Mouse (Mus musculus) stomach, embryonic 15.5 days (tissue): ENCODE results near the gene Lpin3. TPM values are rescaled to one million over a fixed set of nuclear protein-coding genes. Genes with fewer than 3 reads are reported as not detected.

Source experiments
- ATAC-seq: fragments of 200-750 bp; cut with Nextera tagmentation; 2 replicates; pipeline ENCODE4 v1.8.0; 2017; ENCODE audit warnings: low read depth, moderate number of reproducible peaks, moderate TSS enrichment; ENCODE audit not compliant: insufficient read depth, low FRiP score
- H3K27ac ChIP-seq: fragments of 300-500 bp; sonication (generic); 2 replicates; pipeline ENCODE4 v1.5.1; 2015; ENCODE audit warnings: mild to moderate bottlenecking, inconsistent platforms
- H3K27me3 ChIP-seq: fragments of 300-500 bp; sonication (generic); replicated peaks from 2 replicates; pipeline ENCODE4 v1.6.1; 2015; ENCODE audit warnings: inconsistent platforms
- H3K36me3 ChIP-seq: fragments of 300-500 bp; sonication (generic); 2 replicates; pipeline ENCODE4 v1.6.1; 2015; ENCODE audit warnings: inconsistent platforms
- H3K4me1 ChIP-seq: fragments of 300-500 bp; sonication (generic); 2 replicates; pipeline ENCODE4 v1.6.1; 2015; ENCODE audit warnings: inconsistent platforms
- H3K4me2 ChIP-seq: fragments of 300-500 bp; sonication (generic); 2 replicates; pipeline ENCODE4 v1.6.1; 2015; ENCODE audit warnings: mild to moderate bottlenecking, inconsistent platforms
- H3K4me3 ChIP-seq: fragments of 300-500 bp; sonication (generic); replicated peaks from 2 replicates; pipeline ENCODE4 v1.5.1; 2015; ENCODE audit warnings: inconsistent platforms
- H3K9ac ChIP-seq: fragments of 300-500 bp; sonication (generic); 2 replicates; pipeline ENCODE4 v1.6.1; 2015; ENCODE audit warnings: inconsistent platforms
- H3K9me3 ChIP-seq: fragments of 300-500 bp; sonication (generic); 2 replicates; pipeline ENCODE4 v1.6.1; 2016; ENCODE audit warnings: inconsistent platforms
- WGBS: fragments of 180-500 bp; shearing (Covaris S2); methylation state at CpG from one replicate; pipeline ENCODE4 v1.1.7; 2015; 5-methylcytosine and 5-hydroxymethylcytosine counted together
- polyA plus RNA-seq: library from polyadenylated mRNA; unstranded; fragments of >200 nt; fragmentation: Nextera tagmentation; extraction: Ambion mirVana; gene quantifications from 2 replicates; pipeline ENCODE4 v1.2.1, GENCODE M21; 2015

Gene Lpin3
- polyA plus RNA-seq, 1 experiment from 2014 or later = 8.2 TPM

- no peaks in the 10 kb centered on the region for H3K9me3 ChIP-seq
- H3K4me3 ChIP-seq = no peak overlapping the region
- H3K36me3 ChIP-seq = no peaks in the 10 kb centered on the region
- no peaks in the 10 kb centered on the region for H3K27me3 ChIP-seq
- no peak for ATAC-seq
- no peak overlapping the region for H3K9ac ChIP-seq
- H3K4me1 ChIP-seq = 0 out of 2 replicates have a peak, but pooled peaks cover 2% of the 10 kb centered on the region
- WGBS = 66% methylated on average over 5 of the region's 5 CpGs
- H3K27ac ChIP-seq = no peak overlapping the region
- H3K4me2 ChIP-seq = no peak overlapping the region
These were observed 10.6 kb downstream of the Lpin3 start for GRCm38 (mm10) chr2:160891045-160891444.

DNA sequence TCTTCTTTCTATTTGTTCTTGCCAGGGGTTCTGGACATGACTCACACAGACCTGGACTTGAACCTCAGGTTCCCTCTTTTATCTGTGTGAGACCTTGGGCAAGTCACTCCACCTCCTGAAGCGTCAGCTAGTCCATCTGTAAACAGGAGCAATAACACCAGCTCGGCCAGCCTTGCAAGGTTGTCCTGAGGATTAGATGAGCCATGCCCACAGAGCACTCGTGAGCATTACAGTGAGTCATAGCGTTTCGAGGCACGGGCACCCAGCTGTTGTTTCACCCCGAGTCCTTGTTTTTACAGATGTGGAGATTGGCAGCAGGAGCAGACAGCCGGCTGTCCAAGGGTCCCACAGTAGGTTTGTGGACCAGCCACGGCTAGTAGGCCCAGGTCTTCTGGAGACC is 11.2 kb downstream of the Lpin3 start:
- Histone ChIP-seq H3K4me2 (no peak overlapping the region), H3K27ac (no peak overlapping the region), H3K36me3 (no peaks in the 10 kb centered on the region), H3K9ac (no peak overlapping the region), H3K4me1 (0 out of 2 replicates have a peak, but pooled peaks cover 2% of the 10 kb centered on the region), H3K4me3 (no peak overlapping the region), H3K9me3 (no peaks in the 10 kb centered on the region), H3K27me3 (no peaks in the 10 kb centered on the region)
- WGBS = 79% methylated on average over 9 of the region's 9 CpGs
- no peak for ATAC-seq

DNA sequence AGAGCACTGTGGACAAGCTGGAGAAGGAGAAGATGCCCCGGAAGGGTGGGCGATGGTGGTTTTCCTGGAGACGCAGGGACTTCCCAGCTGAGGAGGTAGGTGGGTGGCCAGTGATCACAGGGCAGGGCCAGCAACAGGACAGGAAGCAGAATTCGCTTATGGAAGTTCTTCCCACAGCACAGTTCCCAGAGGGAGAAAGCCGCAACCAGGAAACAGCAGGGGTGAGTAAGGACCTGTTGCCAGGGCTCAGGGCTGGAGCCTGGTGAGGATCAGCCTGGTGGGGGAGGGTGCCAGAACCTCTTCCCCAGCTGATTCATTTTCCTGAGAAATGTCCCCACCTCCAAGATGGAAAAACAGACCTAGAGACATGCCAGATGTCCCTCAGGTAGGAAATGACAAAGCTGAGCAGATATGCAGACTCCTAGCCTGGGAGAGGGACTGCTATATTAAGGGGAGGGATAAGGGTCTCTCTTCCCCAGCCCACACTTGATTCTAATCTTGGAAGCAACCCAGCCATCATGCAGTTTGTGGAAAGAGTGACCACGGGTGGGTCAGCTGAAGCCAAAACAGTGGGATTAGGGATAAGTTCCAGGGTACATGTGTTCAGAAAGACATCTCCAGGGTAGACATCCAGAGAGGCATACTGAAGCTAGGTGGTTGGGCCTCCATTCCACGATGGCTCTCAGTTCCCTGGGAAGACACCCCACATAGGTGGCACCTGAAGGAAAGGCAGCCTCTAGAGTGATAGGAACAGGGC is 21.4 kb downstream of the Lpin3 start:
- WGBS = 68% methylated on average over 7 of the region's 7 CpGs
- Histone ChIP-seq H3K9ac (no peak overlapping the region), H3K27ac (no peak overlapping the region), H3K4me3 (no peak overlapping the region), H3K36me3 (no peaks in the 10 kb centered on the region), H3K4me1 (no peaks in the 10 kb centered on the region), H3K9me3 (no peaks in the 10 kb centered on the region), H3K27me3 (no peaks in the 10 kb centered on the region), H3K4me2 (no peak overlapping the region)
- ATAC-seq = no peak

GRCm38 (mm10) chr2:160905301-160905700 is 24.8 kb downstream of the Lpin3 start:
- 0 out of 2 replicates have a peak, but pooled peaks cover 5% of the 10 kb centered on the region for H3K36me3 ChIP-seq
- H3K27me3 ChIP-seq = 0 out of 2 replicates have a peak, but pooled peaks cover 6% of the 10 kb centered on the region
- no peak overlapping the region for H3K4me2 ChIP-seq
- H3K4me3 ChIP-seq = no peak overlapping the region
- H3K4me1 ChIP-seq = no peaks in the 10 kb centered on the region
- no peak overlapping the region for H3K27ac ChIP-seq
- no peak for ATAC-seq
- no peak overlapping the region for H3K9ac ChIP-seq
- H3K9me3 ChIP-seq = no peaks in the 10 kb centered on the region
- WGBS = 95% methylated on average over 12 of the region's 12 CpGs

GRCm38 (mm10) chr2:160906101-160906500 is 25.6 kb downstream of the Lpin3 start:
- no peak for ATAC-seq
- H3K9me3 ChIP-seq = no peaks in the 10 kb centered on the region
- 0 out of 2 replicates have a peak, but pooled peaks cover 12% of the 10 kb centered on the region for H3K27me3 ChIP-seq
- H3K27ac ChIP-seq = no peak overlapping the region
- H3K4me1 ChIP-seq = 0 out of 2 replicates have a peak, but pooled peaks cover 2% of the 10 kb centered on the region
- H3K4me3 ChIP-seq = no peak overlapping the region
- WGBS = 78% methylated on average over 5 of the region's 5 CpGs
- no peak overlapping the region for H3K4me2 ChIP-seq
- 0 out of 2 replicates have a peak, but pooled peaks cover 5% of the 10 kb centered on the region for H3K36me3 ChIP-seq
- H3K9ac ChIP-seq = no peak overlapping the region

DNA sequence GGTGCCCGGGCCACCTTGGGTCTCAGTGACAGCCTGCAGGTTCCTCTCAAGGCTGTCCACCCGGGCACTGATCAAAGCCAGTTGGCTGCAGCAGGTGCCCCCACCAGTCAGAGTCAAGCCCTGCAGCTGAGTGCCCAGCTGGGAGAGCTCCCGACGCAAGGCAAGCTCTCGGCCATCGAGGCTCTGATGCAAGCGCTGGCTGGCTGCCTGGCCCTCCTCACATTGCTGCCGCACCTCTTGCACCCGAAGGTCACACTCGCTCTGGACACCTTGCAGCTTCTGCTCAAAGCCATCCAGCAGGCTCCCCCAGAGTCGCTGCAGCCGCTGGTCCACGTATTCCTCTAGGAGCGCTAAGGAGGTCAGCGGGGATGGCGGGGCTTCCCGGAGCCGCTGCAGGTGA is 28.1 kb downstream of the Lpin3 start:
- Histone ChIP-seq H3K4me3 (no peak overlapping the region), H3K4me1 (peaks cover 10% of the 10 kb centered on the region; the same call in 1 of the 2 replicates), H3K9me3 (no peaks in the 10 kb centered on the region), H3K9ac (no peak overlapping the region), H3K27ac (no peak overlapping the region), H3K4me2 (no peak overlapping the region), H3K36me3 (0 out of 2 replicates have a peak, but pooled peaks cover 5% of the 10 kb centered on the region), H3K27me3 (peaks cover 34% of the 10 kb centered on the region; the same call in 1 of the 2 replicates)
- no peak for ATAC-seq
- 58% methylated on average over 18 of the region's 18 CpGs for WGBS

- 81% methylated on average over 5 of the region's 5 CpGs for WGBS
- no peak overlapping the region; the same call in 1 of the 2 replicates for H3K4me3 ChIP-seq
- H3K4me1 ChIP-seq = peaks cover 10% of the 10 kb centered on the region; the same call in 1 of the 2 replicates
- H3K9me3 ChIP-seq = no peaks in the 10 kb centered on the region
- peak overlapping the region; percentile 84 for H3K4me2 ChIP-seq
- H3K36me3 ChIP-seq = 0 out of 2 replicates have a peak, but pooled peaks cover 5% of the 10 kb centered on the region
- H3K27me3 ChIP-seq = peaks cover 34% of the 10 kb centered on the region; the same call in 1 of the 2 replicates
- H3K27ac ChIP-seq = no peak overlapping the region
- ATAC-seq = no peak
- H3K9ac ChIP-seq = no peak overlapping the region
These were observed 30.2 kb downstream of the Lpin3 start for GRCm38 (mm10) chr2:160910633-160911032.

DNA sequence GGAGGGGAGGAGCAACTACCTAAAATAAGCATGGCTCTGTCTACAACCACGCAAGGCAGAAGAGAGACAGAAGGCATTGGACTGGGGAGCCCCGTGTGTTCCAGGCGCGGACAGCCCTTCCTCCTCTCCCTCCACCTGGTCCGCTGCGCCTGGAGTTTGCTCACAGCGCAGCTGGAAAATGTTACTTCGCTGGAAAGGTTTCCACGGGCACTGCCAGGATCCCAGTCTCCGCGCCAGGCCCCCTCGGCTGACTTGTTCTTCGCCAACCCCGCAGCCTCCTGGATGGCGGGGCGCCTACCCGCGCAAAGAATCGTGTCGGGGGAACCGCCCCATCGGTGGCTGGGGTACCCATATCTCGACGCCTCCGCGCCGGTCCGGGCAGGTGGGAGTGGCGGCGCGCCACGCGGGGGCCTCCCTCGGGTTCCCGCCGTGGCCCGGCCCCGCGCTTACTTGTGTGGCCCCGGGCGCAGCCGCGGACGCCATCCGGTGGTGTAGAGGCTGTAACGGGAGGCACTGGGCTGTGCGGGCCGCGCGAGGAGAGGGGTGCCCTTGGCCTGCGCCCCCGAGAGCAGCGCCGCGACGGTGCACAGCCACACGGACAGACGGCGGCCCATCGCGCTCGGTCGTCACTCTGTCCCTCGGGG is 31.2 kb downstream of the Lpin3 start:
- Histone ChIP-seq H3K9ac (peak overlapping the region; percentile 29; the same call in 1 of the 2 replicates), H3K9me3 (no peaks in the 10 kb centered on the region), H3K27me3 (peaks cover 34% of the 10 kb centered on the region; the same call in 1 of the 2 replicates), H3K27ac (peak overlapping the region; percentile 44; the same call in 1 of the 2 replicates), H3K4me2 (peak overlapping the region; percentile 84), H3K4me1 (peaks cover 10% of the 10 kb centered on the region; the same call in 1 of the 2 replicates), H3K36me3 (0 out of 2 replicates have a peak, but pooled peaks cover 5% of the 10 kb centered on the region), H3K4me3 (peak overlapping the region; percentile 55)
- ATAC-seq = peak; percentile 17; the same call in 1 of the 2 replicates
- under 1% methylated on average over 62 of the region's 64 CpGs for WGBS

GRCm38 (mm10) chr2:160912231-160912671 is 31.8 kb downstream of the Lpin3 start, which contains the start of gene Emilin3:
Emilin3 (minus strand) TSS chr2:160912328.
- Histone ChIP-seq H3K4me2 (peak within 1 kb of the TSS; percentile 84), H3K4me1 (peaks cover 10% of the 10 kb centered on the region; the same call in 1 of the 2 replicates), H3K9ac (peak within 1 kb of the TSS; percentile 29; the same call in 1 of the 2 replicates), H3K27ac (peak within 1 kb of the TSS; percentile 44; the same call in 1 of the 2 replicates), H3K36me3 (0 out of 2 replicates have a peak, but pooled peaks cover 5% of the 10 kb centered on the region), H3K4me3 (peak within 1 kb of the TSS; percentile 55), H3K9me3 (no peaks in the 10 kb centered on the region), H3K27me3 (peaks cover 34% of the 10 kb centered on the region; the same call in 1 of the 2 replicates)
- WGBS = 1% methylated on average over 46 of the region's 46 CpGs
- peak; percentile 54; the same call in 1 of the 2 replicates for ATAC-seq

DNA sequence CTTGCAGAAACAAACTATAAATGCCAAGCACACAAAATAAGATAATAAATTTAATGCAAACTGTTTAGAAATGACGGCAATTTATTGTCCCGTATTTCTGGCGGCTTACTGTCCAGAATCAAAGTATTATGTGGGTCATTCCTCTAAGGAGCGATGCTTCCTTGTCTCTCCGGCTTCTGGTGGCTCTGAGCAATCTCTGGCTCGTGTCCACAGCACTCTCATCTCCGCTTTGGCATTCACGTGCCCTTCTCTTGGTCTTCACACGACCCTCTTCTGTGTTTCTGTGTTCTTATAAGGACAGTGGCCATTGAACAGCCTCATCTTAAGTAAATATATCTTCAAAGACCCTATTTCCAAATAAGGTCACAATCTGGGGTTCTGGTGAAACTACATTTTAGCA is 34.2 kb downstream of the Lpin3 start:
- no peak for ATAC-seq
- no peak overlapping the region for H3K9ac ChIP-seq
- WGBS = 64% methylated on average over 9 of the region's 9 CpGs
- H3K4me2 ChIP-seq = no peak overlapping the region
- H3K9me3 ChIP-seq = no peaks in the 10 kb centered on the region
- H3K36me3 ChIP-seq = no peaks in the 10 kb centered on the region
- no peak overlapping the region for H3K4me3 ChIP-seq
- peaks cover 34% of the 10 kb centered on the region; the same call in 1 of the 2 replicates for H3K27me3 ChIP-seq
- H3K4me1 ChIP-seq = peaks cover 10% of the 10 kb centered on the region; the same call in 1 of the 2 replicates
- peak overlapping the region; percentile 52; the same call in 1 of the 2 replicates for H3K27ac ChIP-seq

- 54% methylated on average over 13 of the region's 13 CpGs for WGBS
- H3K27ac ChIP-seq = peak overlapping the region; percentile 52; the same call in 1 of the 2 replicates
These were observed 35.5 kb downstream of the Lpin3 start for GRCm38 (mm10) chr2:160915821-160916610.

More at GRCm38 (mm10) chr2:160915821-160916610, 35.5 kb downstream of the Lpin3 start:
- no peaks in the 10 kb centered on the region for H3K36me3 ChIP-seq
- ATAC-seq = peak; percentile 11; the same call in 1 of the 2 replicates
- peaks cover 23% of the 10 kb centered on the region; the same call in 1 of the 2 replicates for H3K27me3 ChIP-seq
- H3K4me1 ChIP-seq = peaks cover 9% of the 10 kb centered on the region; the same call in 1 of the 2 replicates
- no peak overlapping the region for H3K4me3 ChIP-seq
- no peaks in the 10 kb centered on the region for H3K9me3 ChIP-seq
- no peak overlapping the region for H3K4me2 ChIP-seq
- H3K9ac ChIP-seq = no peak overlapping the region
